Mouse (Mus musculus): ENCODE results near the gene Catsper1.

GRCm38 (mm10) chr19:5306968-5307734 lies 28.4 kb upstream of the Catsper1 start:
- TF ChIP-seq POLR2A (IDR thresholded peaks at IDR 0.05; ENCODE audit: insufficient read depth, low read length) = no peak
- no peak for TF ChIP-seq CTCF (IDR thresholded peaks at IDR 0.05; ENCODE audit: low read depth, low read length)
- TF ChIP-seq EP300 (IDR thresholded peaks at IDR 0.05; ENCODE audit: insufficient read depth, low read depth, low read length) = no peak

All from ES-Bruce4 (cell line).